Mouse (Mus musculus) layer of hippocampus, postnatal 36 days (tissue): ENCODE results near the gene Mst1. TPM values are rescaled to one million over a fixed set of nuclear protein-coding genes. Genes with fewer than 3 reads are reported as not detected.

ENCODE experiments used
- DNase-seq, 2 experiments: peaks; one replicate each; pipeline ENCODE4 v3.0.0; 2022
- total RNA-seq, 2 experiments: library from RNA; stranded (reverse); gene quantifications; 2 replicates each; pipeline ENCODE4 v1.2.3; 2021

Gene Mst1
- total RNA-seq, 2 experiments from 2014 or later: not detected

GRCm38 (mm10) chr9:108099619-108100018 is 19.4 kb downstream of the Mst1 start:
- no peak for DNase-seq

- DNase-seq: no peak
Observed at GRCm38 (mm10) chr9:108104766-108105548, 24.7 kb downstream of the Mst1 start.

- no peak for DNase-seq
Observed at GRCm38 (mm10) chr9:108105549-108105863, 25.3 kb downstream of the Mst1 start.

- no peak for DNase-seq
Observed at GRCm38 (mm10) chr9:108106090-108106489, 25.9 kb downstream of the Mst1 start.

GRCm38 (mm10) chr9:108107867-108108266 is 27.6 kb downstream of the Mst1 start:
- DNase-seq: no peak

- DNase-seq: no peak
Observed at GRCm38 (mm10) chr9:108110160-108110559, 29.9 kb downstream of the Mst1 start.

- no peak for DNase-seq
Observed at GRCm38 (mm10) chr9:108111101-108111592, 30.9 kb downstream of the Mst1 start.

GRCm38 (mm10) chr9:108111593-108112121 is 31.4 kb downstream of the Mst1 start:
- no peak for DNase-seq

GRCm38 (mm10) chr9:108112719-108113340 is 32.6 kb downstream of the Mst1 start:
- DNase-seq: no peak

- no peak for DNase-seq
Observed at GRCm38 (mm10) chr9:108115290-108116077, 35.2 kb downstream of the Mst1 start.

- no peak for DNase-seq
Observed at GRCm38 (mm10) chr9:108117143-108117542, 36.9 kb downstream of the Mst1 start.

GRCm38 (mm10) chr9:108119891-108120411 is 39.7 kb downstream of the Mst1 start:
- no peak for DNase-seq

- no peak for DNase-seq
Observed at GRCm38 (mm10) chr9:108120671-108121070, 40.4 kb downstream of the Mst1 start.

GRCm38 (mm10) chr9:108121170-108121969 is 41.1 kb downstream of the Mst1 start:
- no peak for DNase-seq

- no peak for DNase-seq
Observed at GRCm38 (mm10) chr9:108123916-108124315, 43.7 kb downstream of the Mst1 start.

GRCm38 (mm10) chr9:108125731-108126130 is 45.5 kb downstream of the Mst1 start:
- no peak for DNase-seq

GRCm38 (mm10) chr9:108126436-108127180 is 46.4 kb downstream of the Mst1 start:
- no peak for DNase-seq

GRCm38 (mm10) chr9:108128248-108128647 is 48.0 kb downstream of the Mst1 start:
- DNase-seq: no peak

- DNase-seq: no peak
Observed at GRCm38 (mm10) chr9:108129042-108129948, 49.1 kb downstream of the Mst1 start.

- no peak for DNase-seq
Observed at GRCm38 (mm10) chr9:108131502-108131901, 51.3 kb downstream of the Mst1 start.
